Mouse (Mus musculus) limb, embryonic 15.5 days (tissue): ENCODE results near the gene Fyn. TPM values are rescaled to one million over a fixed set of nuclear protein-coding genes. Genes with fewer than 3 reads are reported as not detected.

Experiments
- ATAC-seq: fragments of 200-750 bp; cut with Nextera tagmentation; 2 replicates; pipeline ENCODE4 v1.8.0; 2017; ENCODE audit warnings: low read depth, moderate TSS enrichment; ENCODE audit not compliant: insufficient number of reproducible peaks, low FRiP score, low TSS enrichment
- H3K27ac ChIP-seq: fragments of 300-500 bp; sonication (generic); 2 replicates; pipeline ENCODE4 v1.5.1; 2015; ENCODE audit warnings: moderate library complexity, mild to moderate bottlenecking, inconsistent platforms
- H3K27me3 ChIP-seq: fragments of 300-500 bp; sonication (generic); 2 replicates; pipeline ENCODE4 v1.6.1; 2015; ENCODE audit warnings: inconsistent platforms
- H3K36me3 ChIP-seq: fragments of 300-500 bp; sonication (generic); 2 replicates; pipeline ENCODE4 v1.6.1; 2015; ENCODE audit warnings: inconsistent platforms
- H3K4me1 ChIP-seq: fragments of 300-500 bp; sonication (generic); 2 replicates; pipeline ENCODE4 v1.6.1; 2015; ENCODE audit warnings: inconsistent platforms
- H3K4me2 ChIP-seq: fragments of 300-500 bp; sonication (generic); 2 replicates; pipeline ENCODE4 v1.6.1; 2015; ENCODE audit warnings: mild to moderate bottlenecking, inconsistent platforms
- H3K4me3 ChIP-seq: fragments of 300-500 bp; sonication (generic); 2 replicates; pipeline ENCODE4 v1.5.1; 2015; ENCODE audit warnings: mild to moderate bottlenecking, inconsistent platforms
- H3K9ac ChIP-seq: fragments of 300-500 bp; sonication (generic); 2 replicates; pipeline ENCODE4 v1.6.1; 2015; ENCODE audit warnings: inconsistent platforms
- H3K9me3 ChIP-seq: fragments of 300-500 bp; sonication (generic); 2 replicates; pipeline ENCODE4 v1.6.1; 2016; ENCODE audit warnings: inconsistent platforms
- WGBS: fragments of 180-500 bp; shearing (Covaris S2); methylation state at CpG from one replicate; pipeline ENCODE4 v1.1.7; 2015; 5-methylcytosine and 5-hydroxymethylcytosine counted together
- polyA plus RNA-seq: library from polyadenylated mRNA; unstranded; fragments of >200 nt; fragmentation: Nextera tagmentation; extraction: Ambion mirVana; gene quantifications from 2 replicates; pipeline ENCODE4 v1.2.1, GENCODE M21; 2015

Gene Fyn
- polyA plus RNA-seq, 1 experiment from 2014 or later = 38.6 TPM

GRCm38 (mm10) chr10:39349781-39350364 is 18.8 kb upstream of the Fyn start:
- no peaks in the 10 kb centered on the region for H3K4me1 ChIP-seq
- 90% methylated on average over 14 of the region's 14 CpGs for WGBS

GRCm38 (mm10) chr10:39364196-39364595 is 4.5 kb upstream of the Fyn start:
- Histone ChIP-seq H3K9ac (no peak overlapping the region), H3K4me1 (peaks cover 4% of the 10 kb centered on the region), H3K4me3 (no peak overlapping the region), H3K9me3 (no peaks in the 10 kb centered on the region), H3K27ac (no peak overlapping the region), H3K4me2 (no peak overlapping the region), H3K36me3 (no peaks in the 10 kb centered on the region), H3K27me3 (no peaks in the 10 kb centered on the region)
- ATAC-seq = no peak
- WGBS = 90% methylated on average over 4 of the region's 4 CpGs

More at GRCm38 (mm10) chr10:39349781-39350364, 18.8 kb upstream of the Fyn start:
- Histone ChIP-seq H3K4me3 (no peak overlapping the region), H3K36me3 (no peaks in the 10 kb centered on the region), H3K27ac (no peak overlapping the region), H3K27me3 (no peaks in the 10 kb centered on the region), H3K9ac (no peak overlapping the region), H3K4me2 (no peak overlapping the region), H3K9me3 (no peaks in the 10 kb centered on the region)
- ATAC-seq = no peak

GRCm38 (mm10) chr10:39369502-39369931 is 862 bp downstream of the Fyn start:
- H3K9ac ChIP-seq = peak overlapping the region; percentile 78
- no peaks in the 10 kb centered on the region for H3K9me3 ChIP-seq
- H3K27me3 ChIP-seq = no peaks in the 10 kb centered on the region
- H3K4me3 ChIP-seq = peak overlapping the region; percentile 72
- H3K4me2 ChIP-seq = peak overlapping the region; percentile 78
- peak overlapping the region; percentile 92 for H3K27ac ChIP-seq
- ATAC-seq = peak; percentile 100
- H3K36me3 ChIP-seq = no peaks in the 10 kb centered on the region
- peaks cover 22% of the 10 kb centered on the region for H3K4me1 ChIP-seq
- under 1% methylated on average over 44 of the region's 44 CpGs for WGBS

- Histone ChIP-seq H3K36me3 (no peaks in the 10 kb centered on the region), H3K27me3 (no peaks in the 10 kb centered on the region), H3K9me3 (no peaks in the 10 kb centered on the region), H3K4me3 (peak overlapping the region; percentile 72), H3K4me1 (peaks cover 25% of the 10 kb centered on the region), H3K9ac (peak overlapping the region; percentile 78), H3K4me2 (peak overlapping the region; percentile 78), H3K27ac (peak overlapping the region; percentile 92)
- WGBS = under 1% methylated on average over 59 of the region's 68 CpGs
- peak; percentile 2 for ATAC-seq
Observed at GRCm38 (mm10) chr10:39369977-39370785, 1.5 kb downstream of the Fyn start.

- Histone ChIP-seq H3K9me3 (no peaks in the 10 kb centered on the region), H3K27ac (no peak overlapping the region; the same call in 1 of the 2 replicates), H3K4me1 (peaks cover 25% of the 10 kb centered on the region), H3K4me3 (peak overlapping the region; percentile 72), H3K36me3 (no peaks in the 10 kb centered on the region), H3K9ac (peak overlapping the region; percentile 78), H3K27me3 (no peaks in the 10 kb centered on the region), H3K4me2 (peak overlapping the region; percentile 78)
- WGBS = 8% methylated on average over 8 of the region's 8 CpGs
- ATAC-seq = no peak
Observed at GRCm38 (mm10) chr10:39370786-39371221, 2.1 kb downstream of the Fyn start.

- no peak overlapping the region for H3K27ac ChIP-seq
- 58% methylated on average over 2 of the region's 2 CpGs for WGBS
- H3K36me3 ChIP-seq = no peaks in the 10 kb centered on the region
- H3K4me3 ChIP-seq = peak overlapping the region; percentile 72
- peaks cover 32% of the 10 kb centered on the region for H3K4me1 ChIP-seq
- H3K27me3 ChIP-seq = no peaks in the 10 kb centered on the region
- peak overlapping the region; percentile 78 for H3K4me2 ChIP-seq
- H3K9me3 ChIP-seq = no peaks in the 10 kb centered on the region
- ATAC-seq = no peak
- no peak overlapping the region for H3K9ac ChIP-seq
Observed at GRCm38 (mm10) chr10:39371467-39371866, 2.8 kb downstream of the Fyn start.

GRCm38 (mm10) chr10:39371991-39372390 is 3.3 kb downstream of the Fyn start:
- WGBS = 70% methylated on average over 5 of the region's 5 CpGs
- no peak overlapping the region for H3K4me3 ChIP-seq

GRCm38 (mm10) chr10:39376676-39377075 is 8.0 kb downstream of the Fyn start:
- no peak overlapping the region for H3K4me3 ChIP-seq
- H3K27ac ChIP-seq = no peak overlapping the region
- no peak overlapping the region for H3K9ac ChIP-seq
- WGBS = 68% methylated on average over 9 of the region's 9 CpGs
- H3K9me3 ChIP-seq = no peaks in the 10 kb centered on the region
- no peaks in the 10 kb centered on the region for H3K27me3 ChIP-seq
- no peak for ATAC-seq
- no peaks in the 10 kb centered on the region for H3K36me3 ChIP-seq
- H3K4me1 ChIP-seq = peaks cover 24% of the 10 kb centered on the region
- H3K4me2 ChIP-seq = no peak overlapping the region

More at GRCm38 (mm10) chr10:39371991-39372390, 3.3 kb downstream of the Fyn start:
- no peaks in the 10 kb centered on the region for H3K36me3 ChIP-seq
- no peak overlapping the region for H3K27ac ChIP-seq
- H3K27me3 ChIP-seq = no peaks in the 10 kb centered on the region
- H3K4me1 ChIP-seq = peaks cover 36% of the 10 kb centered on the region
- H3K9me3 ChIP-seq = no peaks in the 10 kb centered on the region
- 0 out of 2 replicates have a peak overlapping the region, but pooled peaks have one; percentile 78 for H3K4me2 ChIP-seq
- H3K9ac ChIP-seq = no peak overlapping the region
- ATAC-seq = no peak

GRCm38 (mm10) chr10:39377219-39377618 is 8.6 kb downstream of the Fyn start:
- WGBS = 38% methylated on average over 5 of the region's 5 CpGs
- H3K9me3 ChIP-seq = no peaks in the 10 kb centered on the region
- H3K9ac ChIP-seq = no peak overlapping the region
- H3K4me2 ChIP-seq = no peak overlapping the region
- H3K27me3 ChIP-seq = no peaks in the 10 kb centered on the region
- no peak overlapping the region for H3K27ac ChIP-seq
- no peak overlapping the region for H3K4me3 ChIP-seq
- no peak for ATAC-seq
- H3K4me1 ChIP-seq = peaks cover 24% of the 10 kb centered on the region
- no peaks in the 10 kb centered on the region for H3K36me3 ChIP-seq

GRCm38 (mm10) chr10:39378025-39378603 is 9.5 kb downstream of the Fyn start:
- Histone ChIP-seq H3K4me2 (no peak overlapping the region), H3K9me3 (no peaks in the 10 kb centered on the region), H3K9ac (no peak overlapping the region), H3K27me3 (no peaks in the 10 kb centered on the region), H3K36me3 (no peaks in the 10 kb centered on the region), H3K4me3 (no peak overlapping the region), H3K27ac (no peak overlapping the region), H3K4me1 (peaks cover 24% of the 10 kb centered on the region)
- 85% methylated on average over 8 of the region's 8 CpGs for WGBS
- no peak for ATAC-seq

- Histone ChIP-seq H3K4me1 (peaks cover 22% of the 10 kb centered on the region), H3K4me2 (no peak overlapping the region), H3K27me3 (no peaks in the 10 kb centered on the region), H3K9me3 (no peaks in the 10 kb centered on the region), H3K9ac (no peak overlapping the region), H3K27ac (no peak overlapping the region), H3K36me3 (no peaks in the 10 kb centered on the region), H3K4me3 (no peak overlapping the region)
- ATAC-seq = no peak
- 80% methylated on average over 10 of the region's 10 CpGs for WGBS
Observed at GRCm38 (mm10) chr10:39379287-39379686, 10.6 kb downstream of the Fyn start.
